Mouse (Mus musculus): ENCODE measurements at regions not wholly inside any gene's neighbourhood (a gene's known extent, or its start where the extent isn't known, plus 50 kb on each side); places are given as distances from the start of the nearest gene placed in this dataset.
A peak's percentile ranks its signal among the peaks of the same experiment; 100 is the strongest.

- intact Hi-C loops (cut with DNase I): no loop called here
- H3K9ac ChIP-seq (ENCODE audit: low read depth, low read length): no peak overlapping the region
These were observed 158.3 kb upstream of the Tmem28 start for GRCm38 (mm10) chrX:99662566-99662965.

GRCm38 (mm10) chrX:99659496-99660140, 161.2 kb upstream of the Tmem28 start:
- H3K36me3 ChIP-seq (ENCODE audit: control insufficient read depth, insufficient read depth, low read length): no peaks in the 10 kb centered on the region
- TF ChIP-seq POLR2A (IDR thresholded peaks at IDR 0.05; ENCODE audit: insufficient read depth, low read depth, low read length): no peak
- TF ChIP-seq EP300 (IDR thresholded peaks at IDR 0.05; ENCODE audit: insufficient read depth, low read depth, low read length): no peak
- no peak for TF ChIP-seq CTCF (IDR thresholded peaks at IDR 0.05)
- 49% methylated on average over 7 of the region's 8 CpGs for WGBS
- H3K4me1 ChIP-seq (ENCODE audit: control insufficient read depth, insufficient read depth, low read length): no peaks in the 10 kb centered on the region
- intact Hi-C loops (cut with DNase I): loop anchor here (5.0 to 10.0 kb wide), 2 partner anchors 137 to 955 kb away; no protein-coding TSS in a partner anchor
- H3K27ac ChIP-seq: no peak overlapping the region
- H3K4me3 ChIP-seq: no peak overlapping the region
- no peak for DNase-seq
- no peaks in the 10 kb centered on the region for H3K27me3 ChIP-seq (ENCODE audit: control insufficient read depth, insufficient read depth, low read length)
- no peaks in the 10 kb centered on the region for H3K79me2 ChIP-seq (replicated peaks; ENCODE audit: control insufficient read depth, insufficient read depth, low read length)
- H3K9ac ChIP-seq (ENCODE audit: low read depth, low read length): no peak overlapping the region

More at GRCm38 (mm10) chrX:99662566-99662965, 158.3 kb upstream of the Tmem28 start:
- no peaks in the 10 kb centered on the region for H3K4me1 ChIP-seq (ENCODE audit: control insufficient read depth, insufficient read depth, low read length)
- H3K79me2 ChIP-seq (replicated peaks; ENCODE audit: control insufficient read depth, insufficient read depth, low read length): no peaks in the 10 kb centered on the region
- no peaks in the 10 kb centered on the region for H3K36me3 ChIP-seq (ENCODE audit: control insufficient read depth, insufficient read depth, low read length)
- no peak overlapping the region for H3K27ac ChIP-seq
- DNase-seq: no peak
- no peaks in the 10 kb centered on the region for H3K27me3 ChIP-seq (ENCODE audit: control insufficient read depth, insufficient read depth, low read length)
- WGBS: 76% methylated on average over 3 of the region's 3 CpGs
- TF ChIP-seq EP300 (IDR thresholded peaks at IDR 0.05; ENCODE audit: insufficient read depth, low read depth, low read length) (no peak), POLR2A (IDR thresholded peaks at IDR 0.05; ENCODE audit: insufficient read depth, low read depth, low read length) (no peak), CTCF (IDR thresholded peaks at IDR 0.05) (no peak)
- no peak overlapping the region for H3K4me3 ChIP-seq

- Histone ChIP-seq H3K36me3 (ENCODE audit: control insufficient read depth, insufficient read depth, low read length) (no peaks in the 10 kb centered on the region), H3K9ac (ENCODE audit: low read depth, low read length) (no peak overlapping the region), H3K4me1 (ENCODE audit: control insufficient read depth, insufficient read depth, low read length) (no peaks in the 10 kb centered on the region), H3K27me3 (ENCODE audit: control insufficient read depth, insufficient read depth, low read length) (no peaks in the 10 kb centered on the region), H3K79me2 (replicated peaks; ENCODE audit: control insufficient read depth, insufficient read depth, low read length) (no peaks in the 10 kb centered on the region), H3K4me3 (no peak overlapping the region), H3K27ac (no peak overlapping the region)
- WGBS: 34% methylated on average over 8 of the region's 8 CpGs
- intact Hi-C loops (cut with DNase I): loop anchor here (1.0 to 10.0 kb wide), 3 partner anchors 136 to 953 kb away; no protein-coding TSS in a partner anchor
- DNase-seq: peak; percentile 39 to 76
- TF ChIP-seq EP300 (IDR thresholded peaks at IDR 0.05; ENCODE audit: insufficient read depth, low read depth, low read length): no peak
- TF ChIP-seq CTCF (IDR thresholded peaks at IDR 0.05): peak; percentile 89
These were observed 162.9 kb upstream of the Tmem28 start for GRCm38 (mm10) chrX:99657790-99658451.

- Histone ChIP-seq H3K27ac (no peak overlapping the region), H3K79me2 (replicated peaks; ENCODE audit: control insufficient read depth, insufficient read depth, low read length) (no peaks in the 10 kb centered on the region), H3K27me3 (ENCODE audit: control insufficient read depth, insufficient read depth, low read length) (no peaks in the 10 kb centered on the region), H3K36me3 (ENCODE audit: control insufficient read depth, insufficient read depth, low read length) (no peaks in the 10 kb centered on the region), H3K4me3 (no peak overlapping the region), H3K4me1 (ENCODE audit: control insufficient read depth, insufficient read depth, low read length) (no peaks in the 10 kb centered on the region), H3K9ac (ENCODE audit: low read depth, low read length) (no peak overlapping the region)
- intact Hi-C loops (cut with DNase I): loop anchor here (5.0 to 10.0 kb wide), 2 partner anchors 135 to 952 kb away; no protein-coding TSS in a partner anchor
- DNase-seq: no peak
- 82% methylated on average over 6 of the region's 6 CpGs for WGBS
- TF ChIP-seq EP300 (IDR thresholded peaks at IDR 0.05; ENCODE audit: insufficient read depth, low read depth, low read length) (no peak), CTCF (IDR thresholded peaks at IDR 0.05) (no peak), POLR2A (IDR thresholded peaks at IDR 0.05; ENCODE audit: insufficient read depth, low read depth, low read length) (no peak)
These were observed 163.8 kb upstream of the Tmem28 start for GRCm38 (mm10) chrX:99656988-99657387.

GRCm38 (mm10) chrX:99632211-99632775, 161.2 kb upstream of the Pja1 start:
- no peak overlapping the region for H3K27ac ChIP-seq
- no peak for TF ChIP-seq EP300 (IDR thresholded peaks at IDR 0.05; ENCODE audit: insufficient read depth, low read depth, low read length)
- no peak for TF ChIP-seq POLR2A (IDR thresholded peaks at IDR 0.05; ENCODE audit: insufficient read depth, low read depth, low read length)
- no peak for TF ChIP-seq CTCF (IDR thresholded peaks at IDR 0.05)
- H3K79me2 ChIP-seq (replicated peaks; ENCODE audit: control insufficient read depth, insufficient read depth, low read length): no peaks in the 10 kb centered on the region
- H3K4me3 ChIP-seq: no peak overlapping the region
- H3K27me3 ChIP-seq (ENCODE audit: control insufficient read depth, insufficient read depth, low read length): no peaks in the 10 kb centered on the region
- intact Hi-C loops (cut with DNase I): no loop called here
- 63% methylated on average over 2 of the region's 2 CpGs for WGBS
- H3K4me1 ChIP-seq (ENCODE audit: control insufficient read depth, insufficient read depth, low read length): no peaks in the 10 kb centered on the region
- no peaks in the 10 kb centered on the region for H3K36me3 ChIP-seq (ENCODE audit: control insufficient read depth, insufficient read depth, low read length)
- no peak overlapping the region for H3K9ac ChIP-seq (ENCODE audit: low read depth, low read length)
- DNase-seq: no peak

Measured in heart, adult 2 months (tissue).